Mouse (Mus musculus) cerebellum, adult 2 months (tissue): Measurements from ENCODE around the gene Gm11492.

Source experiments
- CTCF ChIP-seq: fragments of 200-500 bp; IDR thresholded peaks from 2 replicates; pipeline ENCODE4 v1.5.1; 2011; ENCODE audit warnings: low read depth, mild to moderate bottlenecking, control low read depth, low read length, moderate library complexity, borderline replicate concordance; ENCODE audit not compliant: insufficient read depth
- POLR2A ChIP-seq: fragments of 200-500 bp; IDR thresholded peaks from 2 replicates; pipeline ENCODE4 v1.6.1; 2011; ENCODE audit warnings: low read length, control low read depth, borderline replicate concordance; ENCODE audit not compliant: insufficient read depth

DNA sequence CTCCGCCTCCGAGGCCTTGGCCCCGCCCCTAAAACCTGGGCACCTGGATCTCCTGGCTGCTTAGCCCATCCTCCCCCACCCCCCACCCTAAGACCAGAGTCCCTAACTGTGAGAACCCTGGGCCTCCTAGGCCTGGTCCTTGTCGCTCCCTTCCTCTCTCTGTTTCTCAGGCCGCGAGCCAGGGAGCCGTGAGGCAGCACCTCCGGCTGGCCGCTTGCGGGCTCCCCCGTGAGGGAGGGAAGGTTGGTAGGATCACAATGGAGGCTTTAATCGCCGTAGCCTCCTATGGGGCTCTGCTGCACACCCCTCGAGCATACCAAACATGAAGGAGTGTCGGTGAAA is 25.9 kb downstream of the Gm11492 start:
- no peak for TF ChIP-seq CTCF
- no peak for TF ChIP-seq POLR2A
